31 mouse cellular contexts compared by ENCODE assay signal in genomic region chr1:87792438-87793137, GRCm38 (mm10). TPM values are rescaled to one million over a fixed set of nuclear protein-coding genes. Genes with fewer than 3 reads are reported as not detected.
DNase-seq lines count a peak whose midpoint lies in the region; ATAC-seq and TF ChIP-seq lines count a peak whose summit lies in the region.
"Had no signal": no experiment of that assay in that cellular context is flagged by ENCODE, and none has a peak within 500 bp of the region (broad histone marks: within the 10 kb centered on the region; RNA-seq: fewer than 3 reads in every experiment).

No protein-coding gene starts in this region.

- H3K9ac ChIP-seq in kidney, postnatal 0 days (ENCODE audit: low read depth, low read length), result no peak overlapping the region
- H3K9ac ChIP-seq in forebrain, embryonic 14.5 days (ENCODE audit: low read length), result no peak overlapping the region
- H3K9ac ChIP-seq: embryonic facial prominence, embryonic 13.5 days; forebrain, embryonic 13.5 days; heart, embryonic 15.5 days; hindbrain, embryonic 14.5 days; liver, embryonic 15.5 days; lung, embryonic 15.5 days; midbrain, embryonic 15.5 days; neural tube, embryonic 13.5 days had no signal

- H3K4me1 ChIP-seq in kidney, postnatal 0 days (replicated peaks; ENCODE audit: insufficient read depth, low read length), result no peaks in the 10 kb centered on the region
- H3K4me1 ChIP-seq in forebrain, embryonic 14.5 days (ENCODE audit: control insufficient read depth, insufficient read depth, low read length), result no peaks in the 10 kb centered on the region
- H3K4me1 ChIP-seq: embryonic facial prominence, embryonic 13.5 days; forebrain, embryonic 13.5 days; heart, embryonic 15.5 days; liver, embryonic 15.5 days; lung, embryonic 15.5 days; midbrain, embryonic 15.5 days; neural tube, embryonic 13.5 days had no signal

- no peak overlapping the region for H3K27ac ChIP-seq in kidney, postnatal 0 days
- H3K27ac ChIP-seq in forebrain, embryonic 14.5 days (ENCODE audit: low read depth, low read length), result no peak overlapping the region
- H3K27ac ChIP-seq: embryonic facial prominence, embryonic 13.5 days; forebrain, embryonic 13.5 days; heart, embryonic 15.5 days; hindbrain, embryonic 14.5 days; liver, embryonic 15.5 days; lung, embryonic 15.5 days; midbrain, embryonic 15.5 days; neural tube, embryonic 13.5 days had no signal

- peak; percentile 52 for DNase-seq in adrenal gland, postnatal 10 days
- DNase-seq in adrenal gland, postnatal 4 days (ENCODE audit: low spot score in 2 of 2), result no peak
- DNase-seq in kidney, postnatal 0 days (ENCODE audit: low spot score), result no peak
- no peak for DNase-seq in kidney, postnatal 4 days
- DNase-seq in MN1 (ENCODE audit: low spot score), result peak; percentile 28
- peak; percentile 60 for DNase-seq in brain, adult 2 months (ENCODE audit: low read depth, low spot score)
- DNase-seq in forebrain, embryonic 14.5 days (ENCODE audit: low spot score), result no peak
- DNase-seq in spleen, postnatal 14 days (ENCODE audit: low spot score in 2 of 2), result no peak
- DNase-seq: cerebellum, adult 11-12 months; cerebellum, postnatal 14 days; embryo, embryonic 11 days; gastrocnemius, postnatal 10 days; heart, postnatal 4 days; kidney, adult 8-10 months; kidney, postnatal 25 days; lung, postnatal 36 days; retina, postnatal 1 day; thymus, adult 18-20 months had no signal

- H3K9me3 ChIP-seq in kidney, postnatal 0 days (replicated peaks; ENCODE audit: low read length), result no peaks in the 10 kb centered on the region
- no peaks in the 10 kb centered on the region for H3K9me3 ChIP-seq in forebrain, embryonic 14.5 days (replicated peaks; ENCODE audit: control insufficient read depth, low read length)
- H3K9me3 ChIP-seq: embryonic facial prominence, embryonic 13.5 days; forebrain, embryonic 13.5 days; G1E; heart, embryonic 15.5 days; liver, embryonic 15.5 days; lung, embryonic 15.5 days; midbrain, embryonic 15.5 days; neural tube, embryonic 13.5 days had no signal

- H3K27me3 ChIP-seq in kidney, postnatal 0 days (ENCODE audit: insufficient read depth, low read length), result no peaks in the 10 kb centered on the region
- H3K27me3 ChIP-seq in forebrain, embryonic 14.5 days (replicated peaks; ENCODE audit: control insufficient read depth, insufficient read depth, low read length), result no peaks in the 10 kb centered on the region
- H3K27me3 ChIP-seq: CH12.LX; embryonic facial prominence, embryonic 13.5 days; forebrain, embryonic 13.5 days; heart, embryonic 15.5 days; liver, embryonic 15.5 days; lung, embryonic 15.5 days; midbrain, embryonic 15.5 days; neural tube, embryonic 13.5 days had no signal

- H3K4me2 ChIP-seq in kidney, postnatal 0 days (ENCODE audit: low read length), result no peak overlapping the region
- no peak overlapping the region for H3K4me2 ChIP-seq in forebrain, embryonic 14.5 days (ENCODE audit: low read length)
- H3K4me2 ChIP-seq: embryonic facial prominence, embryonic 13.5 days; forebrain, embryonic 13.5 days; heart, embryonic 15.5 days; hindbrain, embryonic 14.5 days; liver, embryonic 15.5 days; lung, embryonic 15.5 days; midbrain, embryonic 15.5 days; neural tube, embryonic 13.5 days had no signal

- 49% methylated on average over 4 of the region's 4 CpGs for WGBS in kidney, postnatal 0 days
- WGBS in forebrain, embryonic 14.5 days, result 86% methylated on average over 4 of the region's 4 CpGs

- ATAC-seq in kidney, postnatal 0 days (replicated peaks; ENCODE audit: low FRiP score, low read depth), result 0 out of 2 replicates have a peak, but pooled peaks have one; percentile 17
- ATAC-seq in forebrain, embryonic 14.5 days, result no peak
- ATAC-seq: forebrain, embryonic 13.5 days; inflammation-experienced regulatory T-cells, adult 6 months; midbrain, embryonic 15.5 days had no signal

- TF ChIP-seq CTCF in kidney, postnatal 0 days (IDR thresholded peaks at IDR 0.05; ENCODE audit: low read depth), result no peak

- no peak overlapping the region for H3K4me3 ChIP-seq in kidney, postnatal 0 days (replicated peaks; ENCODE audit: low read depth, low read length)
- no peak overlapping the region for H3K4me3 ChIP-seq in forebrain, embryonic 14.5 days (ENCODE audit: low read depth, low read length)
- H3K4me3 ChIP-seq: embryonic facial prominence, embryonic 13.5 days; erythroblast, embryonic 14.5 days; forebrain, embryonic 13.5 days; heart, embryonic 15.5 days; liver, embryonic 15.5 days; lung, embryonic 15.5 days; midbrain, embryonic 15.5 days; myocyte; neural tube, embryonic 13.5 days had no signal

- H3K36me3 ChIP-seq in kidney, postnatal 0 days (ENCODE audit: insufficient read depth, low read length), result peaks cover 35% of the 10 kb centered on the region
- H3K36me3 ChIP-seq in forebrain, embryonic 14.5 days (ENCODE audit: control insufficient read depth, insufficient read depth, low read length), result peaks cover 60% of the 10 kb centered on the region

RNA-seq across cellular contexts. Expression of gene Sag, which starts 10.9 kb away (rescaled TPM):
- 1 to 10 TPM; 1.5 to 2.0 TPM for total RNA-seq in adrenal gland, postnatal 10 days (2021)
- 1 to 10 TPM; 1.7 to 2.0 TPM for total RNA-seq in adrenal gland, postnatal 4 days (2021)
- polyA plus RNA-seq in kidney, postnatal 0 days (2015; fragmentation: Nextera tagmentation; extraction: Ambion mirVana), result 0.57 and 0.68 TPM in 2 replicates
- 1.0 and 1.1 TPM in 2 replicates for polyA plus RNA-seq in forebrain, embryonic 14.5 days (2014; fragmentation: Nextera tagmentation; extraction: Ambion mirVana)
- polyA plus RNA-seq: erythroblast, embryonic 14.5 days; G1E had no signal

RNA-seq across cellular contexts. Expression of gene Atg16l1, which starts 36.9 kb away (rescaled TPM):
- total RNA-seq in adrenal gland, postnatal 10 days (2021), result 10 to 100 TPM; 33.5 to 39.2 TPM
- 10 to 100 TPM; 41.8 to 44.7 TPM for total RNA-seq in adrenal gland, postnatal 4 days (2021)
- polyA plus RNA-seq in kidney, postnatal 0 days (2015; fragmentation: Nextera tagmentation; extraction: Ambion mirVana), result 20.8 and 21.9 TPM in 2 replicates
- polyA plus RNA-seq in forebrain, embryonic 14.5 days (2014; fragmentation: Nextera tagmentation; extraction: Ambion mirVana), result 50.0 and 60.3 TPM in 2 replicates

Comparison
In these comparisons a context has a peak if more than half of its experiments do, and no peak if none do; other contexts are left out.
1. DNase-seq: peak in adrenal gland, postnatal 10 days (single experiment), MN1 (single experiment) and brain, adult 2 months (single experiment); none in adrenal gland, postnatal 4 days (0 of 2), kidney, postnatal 0 days (single experiment), kidney, postnatal 4 days (0 of 2), forebrain, embryonic 14.5 days (single experiment) and spleen, postnatal 14 days (0 of 2).